Mouse (Mus musculus): ENCODE data around the gene Ctsw.

GRCm38 (mm10) chr19:5510031-5511026 lies 42.0 kb upstream of the Ctsw start, which contains the start of gene Snx32:
- no peak for TF ChIP-seq CTCF (IDR thresholded peaks at IDR 0.05; ENCODE audit: low read depth, low read length)
- no peak for TF ChIP-seq GATA1 (IDR thresholded peaks at IDR 0.05; ENCODE audit: borderline replicate concordance, low read length)
- TF ChIP-seq TAL1 (conservative IDR thresholded peaks at IDR 0.05; ENCODE audit: low read depth, low read length), result no peak
